Mouse (Mus musculus): ENCODE results near the gene Pa2g4. TPM values are rescaled to one million over a fixed set of nuclear protein-coding genes. Genes with fewer than 3 reads are reported as not detected.
"Not testable (repeated sequence)": the region's sequence is repeated elsewhere in the genome, so short reads cannot be mapped to it uniquely, and the experiment has no call there.

The Pa2g4 gene
- polyA plus RNA-seq, 1 experiment from 2014 or later, result 210 TPM

DNA sequence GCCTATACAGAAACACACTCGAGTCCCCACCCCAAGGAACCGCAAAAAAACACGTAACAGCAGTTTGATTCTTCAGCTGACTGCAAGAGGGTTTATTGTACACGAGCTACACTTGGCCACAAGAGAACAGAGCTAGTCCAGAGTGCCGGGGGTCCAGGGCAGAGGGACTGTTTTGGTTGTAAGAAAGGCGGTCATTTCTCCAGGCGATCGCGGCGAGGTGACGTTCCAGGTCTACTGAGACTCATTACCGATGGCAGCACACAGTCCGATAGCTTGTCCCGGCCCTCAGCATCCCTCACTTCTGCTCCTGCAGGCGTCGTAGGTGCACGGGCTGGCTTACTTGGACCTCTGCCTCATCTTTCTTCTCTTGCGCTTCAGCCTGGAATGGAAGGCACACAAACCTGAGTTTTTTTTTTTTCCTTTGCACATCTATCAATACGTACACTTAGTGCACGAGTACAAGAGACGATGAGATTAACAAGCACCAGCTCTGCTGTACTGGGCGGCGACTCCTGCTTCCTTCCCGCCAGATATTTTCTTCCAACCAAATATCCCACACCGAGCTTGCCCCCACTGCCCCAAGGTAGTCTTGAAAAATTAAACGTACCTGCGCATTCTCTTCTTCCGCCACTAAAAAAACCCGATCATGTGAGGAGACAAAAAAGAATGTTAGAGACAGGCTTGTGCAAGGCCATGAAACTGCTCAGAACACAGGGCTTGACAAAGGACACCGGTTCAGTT, 17.6 kb downstream of the Pa2g4 start:
- Histone ChIP-seq H3K4me3 (ENCODE audit: low read depth, low read length) (peak overlapping the region; percentile 73), H3K27ac (ENCODE audit: low read length) (peak overlapping the region; percentile 94), H3K4me2 (replicated peaks; ENCODE audit: low read depth, low read length) (peak overlapping the region; percentile 69), H3K9ac (replicated peaks; ENCODE audit: low read depth, low read length) (peak overlapping the region; percentile 89), H3K36me3 (ENCODE audit: control insufficient read depth, insufficient read depth, low read length) (peaks cover 22% of the 10 kb centered on the region)
- WGBS, result under 1% methylated on average over 28 of the region's 30 CpGs
- not testable (repeated sequence) for H3K27me3 ChIP-seq (ENCODE audit: control insufficient read depth, insufficient read depth, low read length); ATAC-seq (ENCODE audit: insufficient number of reproducible peaks, insufficient read depth, low FRiP score, low read depth); H3K4me1 ChIP-seq (ENCODE audit: control insufficient read depth, insufficient read depth, low read length); H3K9me3 ChIP-seq (ENCODE audit: control insufficient read depth, low read depth, low read length)

DNA sequence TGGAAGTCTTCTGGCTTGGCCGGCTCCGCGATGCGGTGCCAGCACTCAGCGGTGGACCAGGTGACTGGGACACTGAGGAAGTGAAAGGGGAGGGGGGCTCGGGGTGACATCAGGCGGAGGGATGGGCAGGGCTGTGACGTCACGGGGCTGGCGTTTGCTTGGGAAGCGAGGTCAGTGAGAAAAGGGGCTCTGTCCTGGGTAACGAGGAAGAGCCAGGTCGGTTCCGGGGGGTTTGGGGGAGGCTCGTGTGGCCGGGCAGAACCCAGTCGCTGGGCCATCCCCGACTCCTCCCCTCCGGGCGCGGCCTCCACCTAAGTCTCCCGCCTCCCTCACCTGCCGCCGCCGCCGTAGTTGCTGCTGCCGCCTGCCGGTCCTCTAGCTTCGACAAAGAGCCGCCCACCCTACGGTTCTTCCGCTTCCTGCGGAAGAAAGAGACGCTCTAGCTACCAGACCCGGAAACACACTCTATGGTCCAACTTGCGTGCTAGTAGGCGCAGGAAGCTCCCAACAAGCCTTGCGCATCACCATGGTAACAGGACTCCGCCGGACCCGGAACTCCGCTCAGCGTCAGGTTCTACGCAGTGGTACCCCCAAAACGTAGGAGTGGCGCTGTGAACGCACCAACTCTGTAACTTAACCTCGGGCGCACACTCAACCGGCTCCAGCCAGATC, 18.3 kb downstream of the Pa2g4 start, which contains the start of gene Zc3h10:
Zc3h10 (minus strand) TSS at position 414 of the 672 bp plus-strand sequence.
- peak; percentile 93 for ATAC-seq (ENCODE audit: insufficient number of reproducible peaks, insufficient read depth, low FRiP score, low read depth)
- Histone ChIP-seq H3K9me3 (ENCODE audit: control insufficient read depth, low read depth, low read length) (no peaks in the 10 kb centered on the region), H3K4me3 (ENCODE audit: low read depth, low read length) (peak within 1 kb of the TSS; percentile 73), H3K4me2 (replicated peaks; ENCODE audit: low read depth, low read length) (peak within 1 kb of the TSS; percentile 69), H3K4me1 (ENCODE audit: control insufficient read depth, insufficient read depth, low read length) (0 out of 2 replicates have a peak, but pooled peaks cover 3% of the 10 kb centered on the region), H3K36me3 (ENCODE audit: control insufficient read depth, insufficient read depth, low read length) (peaks cover 28% of the 10 kb centered on the region), H3K27ac (ENCODE audit: low read length) (peak within 1 kb of the TSS; percentile 94), H3K9ac (replicated peaks; ENCODE audit: low read depth, low read length) (peak within 1 kb of the TSS; percentile 89), H3K27me3 (ENCODE audit: control insufficient read depth, insufficient read depth, low read length) (no peaks in the 10 kb centered on the region)
- WGBS, result under 1% methylated on average over 50 of the region's 50 CpGs

- no peak for ATAC-seq (ENCODE audit: insufficient number of reproducible peaks, insufficient read depth, low FRiP score, low read depth)
- 15% methylated on average over 7 of the region's 7 CpGs for WGBS
- H3K4me2 ChIP-seq (replicated peaks; ENCODE audit: low read depth, low read length), result peak overlapping the region; percentile 69
- H3K4me3 ChIP-seq (ENCODE audit: low read depth, low read length), result peak overlapping the region; percentile 73
- no peaks in the 10 kb centered on the region for H3K9me3 ChIP-seq (ENCODE audit: control insufficient read depth, low read depth, low read length)
- peaks cover 35% of the 10 kb centered on the region for H3K36me3 ChIP-seq (ENCODE audit: control insufficient read depth, insufficient read depth, low read length)
- H3K4me1 ChIP-seq (ENCODE audit: control insufficient read depth, insufficient read depth, low read length), result 0 out of 2 replicates have a peak, but pooled peaks cover 3% of the 10 kb centered on the region
- peak overlapping the region; percentile 93 for H3K27ac ChIP-seq (ENCODE audit: low read length)
- peak overlapping the region; percentile 37 for H3K9ac ChIP-seq (replicated peaks; ENCODE audit: low read depth, low read length)
- no peaks in the 10 kb centered on the region for H3K27me3 ChIP-seq (ENCODE audit: control insufficient read depth, insufficient read depth, low read length)
Observed at GRCm38 (mm10) chr10:128546787-128547186, 19.0 kb downstream of the Pa2g4 start.

- H3K36me3 ChIP-seq (ENCODE audit: control insufficient read depth, insufficient read depth, low read length), result peaks cover 35% of the 10 kb centered on the region
- H3K9me3 ChIP-seq (ENCODE audit: control insufficient read depth, low read depth, low read length), result no peaks in the 10 kb centered on the region
- no peak for ATAC-seq (ENCODE audit: insufficient number of reproducible peaks, insufficient read depth, low FRiP score, low read depth)
- H3K9ac ChIP-seq (replicated peaks; ENCODE audit: low read depth, low read length), result no peak overlapping the region; the same call in 1 of the 2 replicates
- no peaks in the 10 kb centered on the region for H3K27me3 ChIP-seq (ENCODE audit: control insufficient read depth, insufficient read depth, low read length)
- H3K4me3 ChIP-seq (ENCODE audit: low read depth, low read length), result peak overlapping the region; percentile 73
- peak overlapping the region; percentile 69 for H3K4me2 ChIP-seq (replicated peaks; ENCODE audit: low read depth, low read length)
- H3K27ac ChIP-seq (ENCODE audit: low read length), result no peak overlapping the region
- H3K4me1 ChIP-seq (ENCODE audit: control insufficient read depth, insufficient read depth, low read length), result 0 out of 2 replicates have a peak, but pooled peaks cover 3% of the 10 kb centered on the region
- 12% methylated on average over 4 of the region's 4 CpGs for WGBS
Observed at GRCm38 (mm10) chr10:128546361-128546760, 19.4 kb downstream of the Pa2g4 start.

- Histone ChIP-seq H3K4me3 (ENCODE audit: low read depth, low read length) (no peak overlapping the region), H3K27ac (ENCODE audit: low read length) (no peak overlapping the region), H3K27me3 (ENCODE audit: control insufficient read depth, insufficient read depth, low read length) (no peaks in the 10 kb centered on the region), H3K4me2 (replicated peaks; ENCODE audit: low read depth, low read length) (no peak overlapping the region), H3K36me3 (ENCODE audit: control insufficient read depth, insufficient read depth, low read length) (peaks cover 35% of the 10 kb centered on the region), H3K9me3 (ENCODE audit: control insufficient read depth, low read depth, low read length) (no peaks in the 10 kb centered on the region), H3K4me1 (ENCODE audit: control insufficient read depth, insufficient read depth, low read length) (0 out of 2 replicates have a peak, but pooled peaks cover 3% of the 10 kb centered on the region), H3K9ac (replicated peaks; ENCODE audit: low read depth, low read length) (no peak overlapping the region)
- no peak for ATAC-seq (ENCODE audit: insufficient number of reproducible peaks, insufficient read depth, low FRiP score, low read depth)
- 81% methylated on average over 3 of the region's 3 CpGs for WGBS
Observed at GRCm38 (mm10) chr10:128545570-128545898, 20.3 kb downstream of the Pa2g4 start.

- Histone ChIP-seq H3K4me1 (ENCODE audit: control insufficient read depth, insufficient read depth, low read length) (0 out of 2 replicates have a peak, but pooled peaks cover 3% of the 10 kb centered on the region), H3K27ac (ENCODE audit: low read length) (no peak overlapping the region), H3K36me3 (ENCODE audit: control insufficient read depth, insufficient read depth, low read length) (peaks cover 35% of the 10 kb centered on the region), H3K27me3 (ENCODE audit: control insufficient read depth, insufficient read depth, low read length) (no peaks in the 10 kb centered on the region), H3K4me3 (ENCODE audit: low read depth, low read length) (no peak overlapping the region), H3K9ac (replicated peaks; ENCODE audit: low read depth, low read length) (no peak overlapping the region), H3K9me3 (ENCODE audit: control insufficient read depth, low read depth, low read length) (no peaks in the 10 kb centered on the region), H3K4me2 (replicated peaks; ENCODE audit: low read depth, low read length) (no peak overlapping the region)
- no peak for ATAC-seq (ENCODE audit: insufficient number of reproducible peaks, insufficient read depth, low FRiP score, low read depth)
- 93% methylated on average over 37 of the region's 37 CpGs for WGBS
Observed at GRCm38 (mm10) chr10:128544674-128545569, 20.9 kb downstream of the Pa2g4 start.

- Histone ChIP-seq H3K4me3 (ENCODE audit: low read depth, low read length) (no peak overlapping the region), H3K4me1 (ENCODE audit: control insufficient read depth, insufficient read depth, low read length) (0 out of 2 replicates have a peak, but pooled peaks cover 3% of the 10 kb centered on the region), H3K4me2 (replicated peaks; ENCODE audit: low read depth, low read length) (no peak overlapping the region), H3K36me3 (ENCODE audit: control insufficient read depth, insufficient read depth, low read length) (peaks cover 35% of the 10 kb centered on the region), H3K9ac (replicated peaks; ENCODE audit: low read depth, low read length) (no peak overlapping the region), H3K27ac (ENCODE audit: low read length) (no peak overlapping the region), H3K9me3 (ENCODE audit: control insufficient read depth, low read depth, low read length) (no peaks in the 10 kb centered on the region), H3K27me3 (ENCODE audit: control insufficient read depth, insufficient read depth, low read length) (no peaks in the 10 kb centered on the region)
- 93% methylated on average over 15 of the region's 15 CpGs for WGBS
- no peak for ATAC-seq (ENCODE audit: insufficient number of reproducible peaks, insufficient read depth, low FRiP score, low read depth)
Observed at GRCm38 (mm10) chr10:128544151-128544657, 21.6 kb downstream of the Pa2g4 start.

DNA sequence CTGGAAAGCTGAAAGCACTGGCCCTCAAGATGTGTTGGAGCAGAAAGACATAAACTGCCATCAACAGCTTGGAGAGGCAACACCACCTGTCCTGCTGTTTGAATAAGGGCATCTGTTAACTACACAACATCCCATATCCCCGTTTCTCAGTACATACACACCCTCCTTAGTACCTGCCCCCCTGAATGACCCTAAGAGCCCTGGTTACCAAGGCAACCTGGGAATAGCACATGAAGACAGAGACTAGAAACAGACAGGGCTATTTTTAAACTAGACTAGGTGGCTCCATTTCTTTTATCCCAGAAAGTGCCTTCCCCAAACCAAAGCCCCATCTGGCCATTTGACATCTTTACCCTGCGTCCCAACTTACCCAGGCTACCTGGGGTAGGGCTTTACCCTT, 22.7 kb downstream of the Pa2g4 start:
- Histone ChIP-seq H3K36me3 (ENCODE audit: control insufficient read depth, insufficient read depth, low read length) (peaks cover 35% of the 10 kb centered on the region), H3K9ac (replicated peaks; ENCODE audit: low read depth, low read length) (no peak overlapping the region), H3K27me3 (ENCODE audit: control insufficient read depth, insufficient read depth, low read length) (no peaks in the 10 kb centered on the region), H3K4me2 (replicated peaks; ENCODE audit: low read depth, low read length) (no peak overlapping the region), H3K9me3 (ENCODE audit: control insufficient read depth, low read depth, low read length) (no peaks in the 10 kb centered on the region), H3K4me3 (ENCODE audit: low read depth, low read length) (no peak overlapping the region), H3K27ac (ENCODE audit: low read length) (no peak overlapping the region), H3K4me1 (ENCODE audit: control insufficient read depth, insufficient read depth, low read length) (0 out of 2 replicates have a peak, but pooled peaks cover 3% of the 10 kb centered on the region)
- WGBS, result 48% methylated on average over 2 of the region's 2 CpGs
- no peak for ATAC-seq (ENCODE audit: insufficient number of reproducible peaks, insufficient read depth, low FRiP score, low read depth)

Data from stomach, embryonic 14.5 days (tissue).